Mouse (Mus musculus): Measurements from ENCODE around the gene Idh2. TPM values are rescaled to one million over a fixed set of nuclear protein-coding genes. Genes with fewer than 3 reads are reported as not detected.

Idh2 gene
- polyA plus RNA-seq (2015; fragmentation: Nextera tagmentation; extraction: Ambion mirVana): 115 and 141 TPM in 2 replicates

DNA sequence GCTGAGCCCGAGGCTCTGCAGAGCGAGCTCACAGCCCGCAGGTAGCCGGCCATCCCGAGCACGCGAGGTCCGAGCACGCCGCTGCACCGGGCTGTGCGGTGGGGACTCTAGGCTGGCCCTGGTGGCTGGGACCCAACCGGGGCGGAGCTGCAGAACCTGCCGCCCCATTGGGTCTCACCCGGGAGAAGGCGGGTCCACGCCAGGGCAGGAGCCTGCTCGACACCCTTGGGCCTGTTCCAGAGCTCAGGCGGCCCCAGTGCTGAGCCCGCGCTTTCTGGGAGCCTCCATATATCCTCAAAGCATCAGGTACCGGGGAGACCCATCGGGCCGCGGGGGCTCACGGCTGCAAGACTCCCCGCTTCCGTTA, at the start of gene Idh2:
Gene Idh2, minus strand, starts transcription at position 169 of the 367 bp plus-strand sequence.

Other genes with a start within 250 kb of the Idh2 start
- 10.5 and 11.7 TPM in 2 replicates for gene Ap3s2, start 194.7 kb downstream of the Idh2 start, polyA plus RNA-seq (2015; fragmentation: Nextera tagmentation; extraction: Ambion mirVana)
- gene Arpin, start 180.0 kb downstream of the Idh2 start, polyA plus RNA-seq (2015; fragmentation: Nextera tagmentation; extraction: Ambion mirVana): 4.0 and 4.9 TPM in 2 replicates
- gene Zfp710, start 90.6 kb downstream of the Idh2 start, polyA plus RNA-seq (2015; fragmentation: Nextera tagmentation; extraction: Ambion mirVana): 6.9 and 8.5 TPM in 2 replicates
- 37.7 and 38.5 TPM in 2 replicates for gene Sema4b, start 71.4 kb upstream of the Idh2 start, polyA plus RNA-seq (2015; fragmentation: Nextera tagmentation; extraction: Ambion mirVana)
- 109 and 111 TPM in 2 replicates for gene Cib1, start 117.4 kb upstream of the Idh2 start, polyA plus RNA-seq (2015; fragmentation: Nextera tagmentation; extraction: Ambion mirVana)
- gene Gdpgp1, start 117.5 kb upstream of the Idh2 start, polyA plus RNA-seq (2015; fragmentation: Nextera tagmentation; extraction: Ambion mirVana): 2.2 and 2.5 TPM in 2 replicates
- 0.30 and 1.0 TPM in 2 replicates for gene Ttll13, start 131.0 kb upstream of the Idh2 start, polyA plus RNA-seq (2015; fragmentation: Nextera tagmentation; extraction: Ambion mirVana)
- 32.2 and 34.6 TPM in 2 replicates for gene Ngrn, start 145.8 kb upstream of the Idh2 start, polyA plus RNA-seq (2015; fragmentation: Nextera tagmentation; extraction: Ambion mirVana)
- gene Vps33b, start 154.3 kb upstream of the Idh2 start, polyA plus RNA-seq (2015; fragmentation: Nextera tagmentation; extraction: Ambion mirVana): 4.1 and 5.6 TPM in 2 replicates
- 128 and 140 TPM in 2 replicates for gene Prc1, start 179.1 kb upstream of the Idh2 start, polyA plus RNA-seq (2015; fragmentation: Nextera tagmentation; extraction: Ambion mirVana)
- gene Rccd1, start 209.1 kb upstream of the Idh2 start, polyA plus RNA-seq (2015; fragmentation: Nextera tagmentation; extraction: Ambion mirVana): 7.6 and 8.8 TPM in 2 replicates
- gene Unc45a, start 225.6 kb upstream of the Idh2 start, polyA plus RNA-seq (2015; fragmentation: Nextera tagmentation; extraction: Ambion mirVana): 10.2 and 11.4 TPM in 2 replicates
- 4.5 and 6.3 TPM in 2 replicates for gene Hddc3, start 227.7 kb upstream of the Idh2 start, polyA plus RNA-seq (2015; fragmentation: Nextera tagmentation; extraction: Ambion mirVana)

Measured in spleen, postnatal 0 days (tissue).